Mouse (Mus musculus): ENCODE data around the gene Kat6b.

The Kat6b gene

DNA sequence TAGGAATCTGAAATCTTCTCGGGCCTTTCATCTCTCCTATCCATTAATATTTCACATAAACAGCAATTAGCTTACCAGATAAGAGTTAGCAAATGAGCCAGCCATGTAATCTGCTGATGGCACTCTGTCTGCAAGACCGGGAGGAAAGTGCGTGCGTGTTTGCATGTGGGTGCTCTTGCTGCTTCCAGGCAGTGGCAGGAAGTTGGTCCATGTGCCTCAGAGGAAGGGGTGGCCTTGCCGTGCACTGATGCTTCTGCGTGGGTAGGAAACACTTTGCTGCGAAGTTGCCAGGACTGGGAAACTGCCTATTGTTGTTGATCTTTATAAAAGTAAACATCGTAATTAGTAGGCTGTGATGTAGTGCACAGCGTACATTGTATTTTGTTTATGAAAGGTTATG, 42.0 kb downstream of the Kat6b start:
- no peak for DNase-seq (ENCODE audit: low spot score in 2 of 2)

- no peak for DNase-seq (ENCODE audit: low spot score in 2 of 2)
Observed at GRCm38 (mm10) chr14:21523851-21524441, 42.7 kb downstream of the Kat6b start.

GRCm38 (mm10) chr14:21525674-21526073, 44.4 kb downstream of the Kat6b start:
- DNase-seq (ENCODE audit: low spot score in 2 of 2): no peak

- DNase-seq (ENCODE audit: low spot score in 2 of 2): no peak
Observed at GRCm38 (mm10) chr14:21533566-21533965, 52.3 kb downstream of the Kat6b start.

DNA sequence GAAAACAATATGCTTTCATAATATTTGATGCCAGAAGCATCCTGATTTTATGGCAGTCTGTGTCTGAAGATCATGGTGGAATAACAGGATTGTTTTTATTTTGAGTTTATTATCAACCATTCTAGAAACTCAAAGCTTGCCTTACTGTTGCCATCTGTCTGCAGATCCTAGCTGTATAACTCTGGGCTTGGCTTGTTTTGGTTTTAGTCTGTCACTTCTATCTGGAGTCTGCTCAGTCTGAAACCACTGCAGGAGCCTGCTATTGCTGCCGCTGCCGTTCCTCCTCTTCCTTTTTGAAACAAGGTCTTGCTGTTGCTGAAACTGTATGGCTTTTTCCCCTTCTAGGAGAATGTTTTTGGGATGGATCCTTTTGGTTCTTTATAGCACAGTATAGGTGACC, 52.8 kb downstream of the Kat6b start:
- DNase-seq (ENCODE audit: low spot score in 2 of 2): no peak

DNA sequence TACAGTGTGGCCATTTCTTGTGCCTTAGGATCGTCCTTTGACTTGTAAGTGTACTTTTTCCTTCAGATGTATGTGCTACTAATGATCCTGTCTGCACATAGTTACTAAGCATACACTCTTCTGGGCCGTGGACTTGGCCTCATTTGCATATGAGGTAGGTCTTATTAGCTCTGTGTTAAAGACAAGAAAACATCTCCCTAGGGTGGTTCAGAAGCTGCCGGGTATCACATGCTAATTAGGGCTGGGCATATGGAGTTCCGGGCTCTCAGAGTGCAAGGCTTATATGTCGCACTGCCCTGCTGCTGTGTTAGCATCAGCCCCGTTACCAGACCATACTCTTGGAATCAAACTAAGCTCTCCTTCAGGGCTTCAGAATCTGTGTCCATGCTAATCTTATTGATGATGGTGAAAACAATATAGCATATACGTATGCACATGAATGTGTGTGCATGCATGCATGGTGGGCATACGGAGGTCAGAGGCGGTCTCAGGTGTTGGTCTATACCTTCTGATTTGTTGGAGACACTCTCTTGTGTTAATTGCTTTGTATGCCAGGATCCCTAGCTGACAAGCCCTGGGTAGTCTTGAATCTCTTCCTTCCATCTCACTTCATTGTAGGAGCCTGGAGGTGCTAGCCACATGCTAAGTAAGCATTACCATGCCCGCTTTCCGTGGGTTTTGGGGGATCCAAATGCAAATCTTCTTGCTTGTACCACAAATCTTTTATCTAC, 53.5 kb downstream of the Kat6b start:
- DNase-seq (ENCODE audit: low spot score in 2 of 2): no peak

- no peak for DNase-seq (ENCODE audit: low spot score in 2 of 2)
Observed at GRCm38 (mm10) chr14:21536485-21537181, 55.4 kb downstream of the Kat6b start.

DNA sequence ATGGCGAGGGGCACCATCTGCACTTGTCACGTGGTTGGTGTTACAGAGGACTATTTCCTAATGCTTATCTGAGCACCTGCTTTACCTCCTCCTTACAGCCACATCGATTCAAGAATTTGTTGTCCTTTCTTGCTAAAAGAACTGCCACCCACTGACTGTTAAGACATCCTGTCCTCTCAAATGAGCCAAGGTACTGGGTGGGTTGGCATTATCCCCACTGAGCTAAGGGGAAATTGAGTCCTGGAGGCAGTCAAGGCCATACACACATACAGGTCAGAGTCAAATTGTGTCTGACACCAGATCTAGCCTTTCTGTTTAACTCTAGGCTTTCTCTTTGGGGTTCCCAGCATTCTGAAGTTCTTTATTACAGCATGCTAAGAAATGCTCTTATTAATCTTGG, 56.6 kb downstream of the Kat6b start:
- DNase-seq (ENCODE audit: low spot score in 2 of 2): no peak

DNA sequence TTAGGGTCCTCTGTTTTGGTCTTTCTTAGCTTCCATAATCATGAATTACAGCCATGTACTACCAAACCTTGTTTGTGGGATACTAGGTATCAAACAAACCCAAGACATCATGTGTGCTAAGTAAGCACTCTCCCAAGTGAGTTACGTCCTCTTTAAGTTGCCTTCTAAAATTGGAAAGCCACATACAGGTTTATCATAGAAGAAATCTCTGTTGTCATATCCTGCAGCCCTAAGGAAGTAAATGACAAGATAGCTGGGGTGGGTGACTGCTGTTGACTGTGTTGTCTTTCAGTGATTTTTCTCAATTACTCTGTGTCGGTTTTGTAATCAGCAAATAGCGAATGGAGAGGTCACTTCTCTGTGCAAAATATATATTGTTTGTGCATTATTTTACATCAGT, 58.5 kb downstream of the Kat6b start:
- no peak for DNase-seq (ENCODE audit: low spot score in 2 of 2)

DNA sequence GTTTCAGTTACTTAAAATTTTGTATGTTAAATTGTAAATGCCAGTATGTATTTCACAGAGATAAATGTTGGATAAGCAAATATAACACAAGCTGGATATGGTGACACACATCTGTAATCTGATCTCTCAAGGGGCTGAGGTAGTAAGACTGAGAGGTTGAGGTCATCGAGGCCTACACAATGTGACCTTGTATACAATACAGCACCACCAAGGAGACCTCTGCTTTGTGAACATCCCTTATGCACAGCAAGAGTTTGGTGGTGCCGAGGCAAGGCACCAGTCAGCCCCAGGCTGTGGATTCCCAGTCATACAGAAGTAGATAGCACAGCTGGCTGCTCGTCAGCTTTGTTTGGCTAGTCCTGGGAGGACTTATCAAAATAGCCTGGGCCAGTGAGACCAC, 59.1 kb downstream of the Kat6b start:
- no peak for DNase-seq (ENCODE audit: low spot score in 2 of 2)

- no peak for DNase-seq (ENCODE audit: low spot score in 2 of 2)
Observed at GRCm38 (mm10) chr14:21545529-21545928, 64.3 kb downstream of the Kat6b start.

DNA sequence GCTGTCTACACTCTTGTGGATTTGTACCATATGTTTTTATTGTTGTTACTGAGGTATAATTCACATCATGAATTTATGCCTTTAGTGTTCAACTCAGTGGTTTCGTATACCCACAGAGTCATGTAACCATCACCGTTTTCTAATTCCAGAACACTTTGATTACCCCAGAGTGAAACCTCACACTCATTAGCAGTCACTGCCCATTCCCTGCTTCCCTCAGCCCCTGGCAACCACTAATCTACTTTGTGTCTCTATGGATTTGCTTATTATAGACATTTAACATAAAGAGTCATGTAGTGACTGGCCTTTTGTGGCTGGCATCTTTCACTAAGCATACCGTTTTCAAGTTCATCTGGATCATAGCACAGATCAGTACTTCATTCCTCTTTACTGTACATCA, 65.1 kb downstream of the Kat6b start:
- no peak for DNase-seq (ENCODE audit: low spot score in 2 of 2)

- no peak for DNase-seq (ENCODE audit: low spot score in 2 of 2)
Observed at GRCm38 (mm10) chr14:21547297-21547696, 66.1 kb downstream of the Kat6b start.

- DNase-seq (ENCODE audit: low spot score in 2 of 2): no peak
Observed at GRCm38 (mm10) chr14:21547965-21548364, 66.7 kb downstream of the Kat6b start.

DNA sequence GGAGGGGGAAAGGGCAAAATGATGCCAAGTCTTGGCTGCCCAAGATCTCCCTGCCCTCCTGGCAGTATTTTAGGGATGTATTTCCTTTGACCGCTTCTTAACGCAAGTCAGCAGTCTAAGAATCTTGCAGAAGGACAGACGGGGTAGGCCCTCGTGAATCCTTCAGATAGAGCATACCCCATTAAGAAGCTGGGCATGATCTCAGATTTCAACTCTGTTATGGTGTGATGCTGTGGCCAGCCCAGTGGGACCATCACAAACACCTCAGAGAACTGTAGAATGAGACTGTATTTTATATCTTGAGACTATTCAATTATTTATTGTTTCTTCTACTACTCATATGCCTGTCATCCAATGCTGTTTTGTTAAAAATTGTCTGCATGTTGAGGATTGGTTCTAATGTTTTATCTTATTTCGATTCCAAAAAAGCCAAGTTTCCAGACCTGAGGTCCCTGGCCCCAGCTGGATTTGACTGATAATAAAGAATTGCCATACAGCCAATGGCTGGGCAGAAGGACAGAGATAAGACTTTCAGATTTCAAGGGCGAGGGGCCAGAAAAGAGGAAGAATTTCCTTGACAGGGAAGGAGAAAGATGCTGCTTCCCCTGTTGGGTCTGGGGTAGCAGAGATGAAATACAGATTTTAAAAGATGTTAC, 67.8 kb downstream of the Kat6b start:
- DNase-seq (ENCODE audit: low spot score in 2 of 2): no peak

- no peak for DNase-seq (ENCODE audit: low spot score in 2 of 2)
Observed at GRCm38 (mm10) chr14:21549608-21550115, 68.4 kb downstream of the Kat6b start.

DNA sequence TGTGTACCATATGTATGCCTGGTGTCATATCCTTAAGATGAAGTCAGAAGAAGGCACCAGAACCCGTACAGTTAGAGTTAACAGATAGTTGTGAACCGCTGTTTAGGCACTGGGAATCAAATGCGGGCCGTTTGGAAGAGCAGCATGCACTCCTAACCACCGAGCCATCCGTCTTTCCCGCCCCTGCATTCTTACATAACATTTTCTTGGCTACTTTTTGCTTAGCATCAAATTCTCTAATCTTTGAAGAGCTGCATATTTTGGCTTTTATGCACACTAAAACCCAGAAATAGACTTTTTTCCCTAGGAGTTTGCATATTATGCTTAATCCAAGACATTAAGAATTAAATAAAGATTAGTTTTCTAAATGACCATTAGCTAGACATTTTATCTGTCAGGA, 69.3 kb downstream of the Kat6b start:
- no peak for DNase-seq (ENCODE audit: low spot score in 2 of 2)

DNA sequence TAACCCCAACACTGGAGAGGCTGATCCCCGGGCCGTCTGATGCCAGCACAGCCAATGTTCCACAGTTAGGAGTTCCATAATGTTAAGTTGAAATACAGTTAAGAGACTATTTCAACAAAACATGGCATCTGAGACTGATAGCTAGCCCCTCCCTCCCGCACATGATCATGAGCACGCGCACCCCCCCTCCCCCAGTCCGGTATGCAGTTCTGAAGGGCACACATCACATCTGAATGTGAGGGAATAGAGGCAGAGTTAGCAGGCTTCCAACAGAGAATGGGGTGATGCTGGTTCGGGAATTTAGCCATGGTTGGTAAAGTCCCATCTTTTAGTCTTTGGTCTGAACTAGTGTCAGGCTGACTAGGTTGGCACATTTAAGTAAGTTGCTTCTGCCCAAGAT, 70.4 kb downstream of the Kat6b start:
- no peak for DNase-seq (ENCODE audit: low spot score in 2 of 2)

DNA sequence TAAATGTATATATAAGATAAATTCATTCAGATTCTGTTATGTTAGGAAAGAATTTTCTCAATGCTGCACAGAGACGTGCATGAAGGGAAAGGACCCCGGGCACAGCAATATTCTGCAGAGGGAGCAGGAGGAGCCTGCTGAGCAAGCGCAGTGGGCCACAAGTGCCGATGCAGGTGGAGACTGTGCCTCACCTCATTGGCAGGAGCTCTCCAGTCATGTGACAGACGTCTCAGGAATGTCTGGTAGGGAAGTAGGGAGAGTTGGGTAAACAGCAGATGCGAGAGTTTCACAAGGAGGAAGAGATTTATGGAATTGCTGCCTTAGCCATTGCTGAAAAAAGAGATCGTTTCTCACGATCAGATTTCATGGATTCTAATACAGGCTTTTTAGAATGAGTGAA, 71.7 kb downstream of the Kat6b start:
- DNase-seq (ENCODE audit: low spot score in 2 of 2): no peak

DNA sequence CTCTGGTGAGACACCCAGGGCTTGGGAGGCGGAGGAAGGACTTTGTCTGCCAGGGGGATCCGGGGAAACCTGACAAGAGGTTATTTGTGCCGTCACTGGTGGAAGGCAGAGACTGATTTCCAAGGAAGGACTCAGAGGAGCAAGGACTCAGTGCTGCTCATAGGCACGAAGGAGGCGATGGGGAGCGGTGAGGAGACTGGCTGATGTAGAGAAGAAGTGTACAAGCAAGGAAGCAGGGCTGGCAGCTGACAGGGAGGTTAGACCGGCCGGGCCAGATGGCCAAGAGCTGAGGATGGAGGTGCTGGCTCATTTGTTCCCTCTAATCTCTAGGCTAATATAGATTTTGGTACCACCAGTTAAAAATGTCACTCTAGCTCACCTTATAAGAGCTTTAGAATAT, 72.8 kb downstream of the Kat6b start:
- DNase-seq (ENCODE audit: low spot score in 2 of 2): no peak

DNA sequence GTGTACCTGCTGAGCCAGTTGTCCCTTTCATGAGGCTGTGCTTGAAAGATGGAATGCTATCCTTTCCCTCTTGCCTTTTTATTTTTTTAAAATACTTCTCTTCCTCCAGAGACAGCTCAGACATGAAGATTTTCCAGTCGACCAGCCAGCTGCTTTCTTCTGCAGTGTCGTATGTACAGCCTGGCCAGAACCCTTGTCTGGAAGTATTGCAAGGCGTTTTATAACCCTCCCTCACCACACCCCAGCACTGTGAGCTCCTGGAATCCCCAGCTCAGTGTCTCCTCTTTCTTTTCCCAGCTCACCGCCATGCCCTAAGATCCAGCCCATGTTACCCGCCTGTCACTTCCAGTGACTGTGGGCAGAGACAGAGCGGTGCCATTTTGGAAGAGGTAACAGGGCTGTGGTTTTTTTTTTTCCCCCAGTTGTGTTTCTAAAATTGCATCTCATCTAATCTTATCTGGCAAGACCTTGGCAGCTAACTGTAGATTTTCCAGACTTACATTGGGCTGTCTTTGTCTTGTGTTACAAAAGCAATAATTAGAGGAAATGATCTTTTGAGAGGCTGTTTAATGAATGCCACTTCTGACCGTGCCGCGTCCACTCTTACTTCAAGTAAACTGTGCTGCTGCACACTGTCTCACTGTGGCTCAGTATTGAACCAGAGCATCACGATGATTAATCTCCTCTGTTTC, 77.4 kb downstream of the Kat6b start:
- no peak for DNase-seq (ENCODE audit: low spot score in 2 of 2)

- no peak for DNase-seq (ENCODE audit: low spot score in 2 of 2)
Observed at GRCm38 (mm10) chr14:21559447-21559846, 78.2 kb downstream of the Kat6b start.

Data from spleen, postnatal 4 days (tissue).